In the genomic region with DNA sequence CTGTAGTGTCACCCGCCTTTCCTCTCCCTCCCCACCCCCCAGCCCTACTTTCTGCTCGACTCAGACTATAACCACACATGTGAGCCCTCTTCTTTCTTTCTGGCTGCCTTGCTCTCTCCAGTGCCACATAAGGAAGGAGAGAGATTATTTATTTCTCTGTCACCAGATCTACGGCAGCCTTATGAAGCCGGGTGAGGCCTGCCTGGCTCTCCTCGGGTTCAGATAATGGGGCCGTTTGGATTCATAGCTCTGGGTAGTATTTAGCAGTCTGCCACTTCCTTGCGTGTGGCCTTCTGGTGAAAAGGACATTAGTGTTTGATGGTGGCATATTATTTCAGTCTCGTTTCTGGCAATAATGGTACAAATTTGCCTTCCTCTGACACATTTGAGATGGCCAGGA, we compare ENCODE assay signal across 15 mouse cellular contexts.
DNase-seq lines count a peak whose midpoint lies in the region; ATAC-seq and TF ChIP-seq lines count a peak whose summit lies in the region.
"Had no signal": no experiment of that assay in that cellular context is flagged by ENCODE, and none has a peak within 500 bp of the region (broad histone marks: within the 10 kb centered on the region; RNA-seq: fewer than 3 reads in every experiment).

No protein-coding gene starts in this region.

- no peak for ATAC-seq in kidney, embryonic 16.5 days (ENCODE audit: low FRiP score, low TSS enrichment)
- no peak for ATAC-seq in intestine, embryonic 14.5 days (replicated peaks; ENCODE audit: low FRiP score, low TSS enrichment, low read depth)
- ATAC-seq in liver, embryonic 12.5 days, result peak; percentile 75
- ATAC-seq in heart, embryonic 12.5 days (ENCODE audit: insufficient number of reproducible peaks, low FRiP score), result no peak
- ATAC-seq: activated CD4-positive, CD25-positive, alpha-beta regulatory T cell, adult 4 months had no signal

- H3K4me2 ChIP-seq in kidney, embryonic 16.5 days (replicated peaks; ENCODE audit: low read depth, low read length), result no peak overlapping the region
- no peak overlapping the region for H3K4me2 ChIP-seq in intestine, embryonic 14.5 days (ENCODE audit: low read length)
- H3K4me2 ChIP-seq in liver, embryonic 12.5 days, result 0 out of 2 replicates have a peak overlapping the region, but pooled peaks have one; percentile 6
- no peak overlapping the region for H3K4me2 ChIP-seq in heart, embryonic 12.5 days
- H3K4me2 ChIP-seq: midbrain, embryonic 12.5 days had no signal

- peak overlapping the region; percentile 80 for H3K27ac ChIP-seq in kidney, embryonic 16.5 days (ENCODE audit: low read length)
- peak overlapping the region; percentile 58 for H3K27ac ChIP-seq in intestine, embryonic 14.5 days (ENCODE audit: low read depth)
- peak overlapping the region; percentile 79 for H3K27ac ChIP-seq in liver, embryonic 12.5 days
- peak overlapping the region; percentile 85 for H3K27ac ChIP-seq in small intestine, adult 2 months (ENCODE audit: insufficient read depth, low read depth, low read length)
- H3K27ac ChIP-seq in heart, embryonic 12.5 days (ENCODE audit: poor library complexity, severe bottlenecking), result no peak overlapping the region
- H3K27ac ChIP-seq: midbrain, embryonic 12.5 days had no signal

- no peak overlapping the region for H3K4me3 ChIP-seq in kidney, embryonic 16.5 days (ENCODE audit: low read length)
- no peak overlapping the region for H3K4me3 ChIP-seq in intestine, embryonic 14.5 days (ENCODE audit: low read depth, low read length)
- no peak overlapping the region for H3K4me3 ChIP-seq in liver, embryonic 12.5 days
- no peak overlapping the region for H3K4me3 ChIP-seq in small intestine, adult 2 months (ENCODE audit: low read depth, low read length)
- H3K4me3 ChIP-seq in heart, embryonic 12.5 days, result no peak overlapping the region
- H3K4me3 ChIP-seq: erythroblast, embryonic 14.5 days; left cerebral cortex, adult 2 months; midbrain, embryonic 12.5 days had no signal

- no peak for TF ChIP-seq CTCF in small intestine, adult 2 months (IDR thresholded peaks at IDR 0.05; ENCODE audit: extremely low read depth, insufficient read length, insufficient replicate concordance, low read depth, low read length)

- 31% methylated on average over 8 of the region's 8 CpGs for WGBS in kidney, embryonic 16.5 days
- 42% methylated on average over 8 of the region's 8 CpGs for WGBS in intestine, embryonic 14.5 days
- WGBS in liver, embryonic 12.5 days (ENCODE audit: insufficient replicate concordance), result 44% methylated on average over 8 of the region's 8 CpGs
- WGBS in small intestine, adult 2 months, result 43% methylated on average over 8 of the region's 8 CpGs
- WGBS in heart, embryonic 12.5 days, result 59% methylated on average over 8 of the region's 8 CpGs

- DNase-seq in kidney, adult 11 months, result no peak
- DNase-seq in intestine, embryonic 14.5 days (ENCODE audit: low spot score), result no peak
- no peak for DNase-seq in adrenal gland, adult 2 months
- DNase-seq: cerebellum, adult 9-10 months; heart, postnatal 4 days; right cerebral cortex, adult 18-20 months; thymus, postnatal 25 days had no signal

- H3K36me3 ChIP-seq in kidney, embryonic 16.5 days (ENCODE audit: insufficient read depth, low read length), result no peaks in the 10 kb centered on the region
- no peaks in the 10 kb centered on the region for H3K36me3 ChIP-seq in intestine, embryonic 14.5 days (ENCODE audit: control insufficient read depth, insufficient read depth, low read length)
- no peaks in the 10 kb centered on the region for H3K36me3 ChIP-seq in liver, embryonic 12.5 days
- no peaks in the 10 kb centered on the region for H3K36me3 ChIP-seq in small intestine, adult 2 months (ENCODE audit: control insufficient read depth, insufficient read depth, low read length)
- no peaks in the 10 kb centered on the region for H3K36me3 ChIP-seq in heart, embryonic 12.5 days
- H3K36me3 ChIP-seq: midbrain, embryonic 12.5 days had no signal

- H3K4me1 ChIP-seq in kidney, embryonic 16.5 days (ENCODE audit: insufficient read depth, low read length), result peaks cover 31% of the 10 kb centered on the region
- peaks cover 17% of the 10 kb centered on the region for H3K4me1 ChIP-seq in intestine, embryonic 14.5 days (replicated peaks; ENCODE audit: control insufficient read depth, insufficient read depth, low read length)
- peaks cover 43% of the 10 kb centered on the region for H3K4me1 ChIP-seq in liver, embryonic 12.5 days
- peaks cover 21% of the 10 kb centered on the region; the same call in 1 of the 2 replicates for H3K4me1 ChIP-seq in small intestine, adult 2 months (ENCODE audit: control insufficient read depth, insufficient read depth, insufficient read length, low read length)
- H3K4me1 ChIP-seq in heart, embryonic 12.5 days (replicated peaks), result peaks cover 8% of the 10 kb centered on the region

- H3K9ac ChIP-seq in kidney, embryonic 16.5 days (replicated peaks; ENCODE audit: low read length), result 0 out of 2 replicates have a peak overlapping the region, but pooled peaks have one; percentile 3
- no peak overlapping the region for H3K9ac ChIP-seq in intestine, embryonic 14.5 days (ENCODE audit: low read length)
- peak overlapping the region; percentile 34 for H3K9ac ChIP-seq in liver, embryonic 12.5 days
- H3K9ac ChIP-seq in heart, embryonic 12.5 days, result no peak overlapping the region
- H3K9ac ChIP-seq: midbrain, embryonic 12.5 days had no signal

- H3K9me3 ChIP-seq in kidney, embryonic 16.5 days (ENCODE audit: low read length), result no peaks in the 10 kb centered on the region
- H3K9me3 ChIP-seq in intestine, embryonic 14.5 days (ENCODE audit: control insufficient read depth, low read length), result no peaks in the 10 kb centered on the region
- no peaks in the 10 kb centered on the region for H3K9me3 ChIP-seq in liver, embryonic 12.5 days (replicated peaks)
- H3K9me3 ChIP-seq in heart, embryonic 12.5 days (replicated peaks), result no peaks in the 10 kb centered on the region
- H3K9me3 ChIP-seq: midbrain, embryonic 12.5 days had no signal

- TF ChIP-seq POLR2A in small intestine, adult 2 months (IDR thresholded peaks at IDR 0.05; ENCODE audit: low read depth, low read length), result no peak

- H3K27me3 ChIP-seq in kidney, embryonic 16.5 days (ENCODE audit: insufficient read depth, low read length), result no peaks in the 10 kb centered on the region
- H3K27me3 ChIP-seq in intestine, embryonic 14.5 days (replicated peaks; ENCODE audit: control insufficient read depth, insufficient read depth, low read length), result no peaks in the 10 kb centered on the region
- 0 out of 2 replicates have a peak, but pooled peaks cover 3% of the 10 kb centered on the region for H3K27me3 ChIP-seq in liver, embryonic 12.5 days (replicated peaks)
- no peaks in the 10 kb centered on the region for H3K27me3 ChIP-seq in small intestine, adult 2 months (ENCODE audit: control insufficient read depth, insufficient read depth, low read length)
- H3K27me3 ChIP-seq in heart, embryonic 12.5 days (replicated peaks), result no peaks in the 10 kb centered on the region
- H3K27me3 ChIP-seq: midbrain, embryonic 12.5 days had no signal

Comparison
In these comparisons a context has a peak if more than half of its experiments do, and no peak if none do; other contexts are left out.
1. H3K9ac ChIP-seq: peak in kidney, embryonic 16.5 days (single experiment) and liver, embryonic 12.5 days (single experiment); none in intestine, embryonic 14.5 days (single experiment) and heart, embryonic 12.5 days (single experiment).